Mouse (Mus musculus) hindbrain, embryonic 13.5 days (tissue): ENCODE measurements around the gene Il33. TPM values are rescaled to one million over a fixed set of nuclear protein-coding genes. Genes with fewer than 3 reads are reported as not detected.

Experiments used
- ATAC-seq: fragments of 200-750 bp; cut with Nextera tagmentation; 2 replicates; pipeline ENCODE4 v1.8.0; 2017; ENCODE audit warnings: moderate TSS enrichment; ENCODE audit not compliant: low FRiP score
- H3K27ac ChIP-seq: fragments of 300-500 bp; sonication (generic); 2 replicates; pipeline ENCODE4 v1.5.1; 2015; ENCODE audit warnings: inconsistent platforms, mild to moderate bottlenecking, moderate library complexity
- H3K27me3 ChIP-seq: fragments of 300-500 bp; sonication (generic); 2 replicates; pipeline ENCODE4 v1.6.1; 2015; ENCODE audit warnings: mild to moderate bottlenecking, inconsistent platforms
- H3K36me3 ChIP-seq: fragments of 300-500 bp; sonication (generic); 2 replicates; pipeline ENCODE4 v1.6.1; 2015; ENCODE audit warnings: mild to moderate bottlenecking, inconsistent platforms
- H3K4me1 ChIP-seq: fragments of 300-500 bp; sonication (generic); replicated peaks from 2 replicates; pipeline ENCODE4 v1.6.1; 2015; ENCODE audit warnings: inconsistent platforms
- H3K4me2 ChIP-seq: fragments of 300-500 bp; sonication (generic); 2 replicates; pipeline ENCODE4 v1.6.1; 2015; ENCODE audit warnings: inconsistent platforms, mild to moderate bottlenecking, moderate library complexity
- H3K4me3 ChIP-seq: fragments of 300-500 bp; sonication (generic); 2 replicates; pipeline ENCODE4 v1.5.1; 2015; ENCODE audit warnings: mild to moderate bottlenecking, inconsistent platforms
- H3K9ac ChIP-seq: fragments of 300-500 bp; sonication (generic); 2 replicates; pipeline ENCODE4 v1.6.1; 2015; ENCODE audit warnings: mild to moderate bottlenecking, inconsistent platforms
- H3K9me3 ChIP-seq: fragments of 300-500 bp; sonication (generic); 2 replicates; pipeline ENCODE4 v1.6.1; 2016; ENCODE audit warnings: inconsistent platforms
- WGBS: fragments of 180-500 bp; shearing (Covaris S2); methylation state at CpG from one replicate; pipeline ENCODE4 v1.1.7; 2015; 5-methylcytosine and 5-hydroxymethylcytosine counted together
- polyA plus RNA-seq: library from polyadenylated mRNA; unstranded; fragments of >200 nt; fragmentation: Nextera tagmentation; extraction: Ambion mirVana; gene quantifications from 2 replicates; pipeline ENCODE4 v1.2.1, GENCODE M21; 2015

Il33 gene
- polyA plus RNA-seq = 1.4 and 1.5 TPM in 2 replicates

DNA sequence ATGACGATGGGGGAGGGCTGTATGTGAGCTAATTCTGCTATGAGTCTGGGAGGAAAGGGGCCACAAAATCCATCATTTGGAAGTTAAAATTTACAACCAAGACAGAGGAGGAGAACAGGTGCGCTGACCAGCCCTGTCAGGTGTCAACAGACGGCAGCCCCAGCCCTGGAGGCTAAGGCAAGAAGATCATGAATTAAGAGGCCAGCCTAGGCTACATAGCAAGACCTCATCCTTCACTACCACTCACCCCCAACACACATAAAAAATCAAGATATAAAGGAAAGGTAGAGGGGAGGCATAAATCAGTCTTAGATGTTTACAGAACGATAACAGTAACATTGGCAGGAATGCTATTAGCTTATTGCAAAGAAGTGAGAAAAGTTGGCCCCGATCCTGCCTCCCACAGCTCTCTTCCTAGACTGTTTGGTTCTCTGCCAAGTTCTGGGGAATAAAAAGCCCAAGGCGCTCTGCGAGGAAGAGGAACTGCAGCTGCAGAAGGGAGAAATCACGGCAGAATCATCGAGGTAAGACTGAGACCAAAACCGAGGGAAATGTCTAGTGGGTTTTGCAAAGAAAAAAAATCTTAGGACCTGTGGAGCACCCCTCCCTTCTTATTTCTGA lies at the start of gene Il33:
Il33 (plus strand) TSS at position 477 of the 621 bp plus-strand sequence.
- no peak for ATAC-seq
- H3K36me3 ChIP-seq = no peaks in the 10 kb centered on the region
- 0 out of 2 replicates have a peak, but pooled peaks cover 3% of the 10 kb centered on the region for H3K4me1 ChIP-seq
- WGBS = 58% methylated on average over 10 of the region's 10 CpGs
- no peak within 1 kb of the TSS for H3K4me2 ChIP-seq
- no peak within 1 kb of the TSS for H3K27ac ChIP-seq
- no peaks in the 10 kb centered on the region for H3K9me3 ChIP-seq
- H3K9ac ChIP-seq = no peak within 1 kb of the TSS
- H3K4me3 ChIP-seq = no peak within 1 kb of the TSS
- no peaks in the 10 kb centered on the region for H3K27me3 ChIP-seq

DNA sequence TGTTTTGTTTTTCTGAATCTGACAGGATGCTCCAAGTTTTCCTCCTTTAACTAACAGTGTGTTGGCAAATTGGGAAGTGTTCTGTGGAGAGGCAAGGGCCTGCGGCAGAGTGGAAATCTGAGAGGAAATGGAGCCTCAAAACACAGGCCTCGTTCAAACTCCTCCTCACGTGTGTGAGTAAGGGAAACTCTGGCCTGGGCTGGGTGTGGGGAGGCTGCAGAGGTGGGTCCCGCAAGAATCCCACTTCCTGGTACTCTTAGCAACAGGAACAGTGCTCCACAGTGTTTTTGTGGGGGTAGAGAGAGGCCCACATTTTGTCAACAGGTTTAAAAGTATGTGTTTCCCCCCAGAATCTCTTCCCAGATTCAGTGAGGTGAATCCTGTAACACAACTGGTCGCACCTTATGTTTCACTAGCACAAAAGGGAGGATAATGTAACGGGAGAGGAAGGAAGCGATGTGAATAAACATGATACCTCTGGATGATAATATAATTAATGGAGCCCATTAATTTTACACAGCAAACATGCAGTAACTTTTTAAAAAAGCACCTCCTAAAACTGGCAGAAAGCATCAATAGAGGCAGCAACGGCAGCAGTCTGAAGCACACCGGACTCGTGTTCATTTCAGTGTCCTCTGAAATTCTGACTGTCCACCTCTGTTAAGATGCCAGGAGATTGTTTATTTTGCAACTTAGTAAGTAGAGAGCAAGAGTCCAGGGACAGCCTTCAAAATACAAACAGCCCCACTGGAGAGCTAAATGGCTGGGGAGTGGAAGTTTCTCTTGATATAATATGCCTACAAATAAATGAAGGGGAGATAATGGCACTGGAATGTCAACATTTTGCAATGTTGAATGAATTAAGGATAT lies 47.3 kb upstream of the Il33 start:
- no peak overlapping the region for H3K9ac ChIP-seq

GRCm38 (mm10) chr19:29878896-29879504 lies 45.9 kb upstream of the Il33 start:
- no peaks in the 10 kb centered on the region for H3K4me1 ChIP-seq
- H3K4me2 ChIP-seq = no peak overlapping the region
- H3K9me3 ChIP-seq = no peaks in the 10 kb centered on the region
- H3K27ac ChIP-seq = no peak overlapping the region
- H3K36me3 ChIP-seq = no peaks in the 10 kb centered on the region
- H3K27me3 ChIP-seq = no peaks in the 10 kb centered on the region
- 85% methylated on average over 8 of the region's 8 CpGs for WGBS
- no peak overlapping the region for H3K4me3 ChIP-seq
- no peak for ATAC-seq
- no peak overlapping the region for H3K9ac ChIP-seq

More for the DNA sequence above, 47.3 kb upstream of the Il33 start:
- ATAC-seq = no peak
- H3K9me3 ChIP-seq = no peaks in the 10 kb centered on the region
- H3K4me2 ChIP-seq = no peak overlapping the region
- WGBS = 81% methylated on average over 10 of the region's 10 CpGs
- H3K4me3 ChIP-seq = no peak overlapping the region
- H3K36me3 ChIP-seq = no peaks in the 10 kb centered on the region
- no peaks in the 10 kb centered on the region for H3K27me3 ChIP-seq
- no peak overlapping the region for H3K27ac ChIP-seq
- H3K4me1 ChIP-seq = no peaks in the 10 kb centered on the region

DNA sequence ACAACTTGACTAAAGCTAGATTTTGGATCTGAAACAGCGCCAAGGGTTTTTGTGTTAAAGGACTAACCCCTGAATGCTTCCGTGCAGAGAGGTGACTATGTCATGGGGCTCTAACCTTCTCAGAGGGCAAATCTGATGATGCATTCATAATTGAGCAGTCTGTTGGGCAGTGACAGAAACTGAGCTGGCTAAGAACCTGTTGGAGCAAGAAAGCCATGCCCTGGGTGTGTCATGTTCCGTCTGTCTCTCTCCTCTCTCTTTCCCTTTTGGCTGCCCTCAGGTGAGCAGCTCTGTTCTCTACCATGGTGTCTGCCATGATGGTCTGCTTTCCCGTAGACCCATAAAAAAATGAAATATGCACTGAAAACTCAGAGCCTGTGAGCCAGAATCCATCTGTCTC lies 44.0 kb upstream of the Il33 start:
- no peaks in the 10 kb centered on the region for H3K4me1 ChIP-seq
- H3K4me2 ChIP-seq = no peak overlapping the region
- H3K36me3 ChIP-seq = no peaks in the 10 kb centered on the region
- no peak for ATAC-seq
- no peaks in the 10 kb centered on the region for H3K27me3 ChIP-seq
- 88% methylated on average over 4 of the region's 4 CpGs for whole genome bisulfite sequencing
- H3K4me3 ChIP-seq = no peak overlapping the region
- H3K27ac ChIP-seq = no peak overlapping the region
- H3K9me3 ChIP-seq = no peaks in the 10 kb centered on the region
- no peak overlapping the region for H3K9ac ChIP-seq

GRCm38 (mm10) chr19:29882696-29883095 lies 42.2 kb upstream of the Il33 start:
- WGBS = 90% methylated on average over 3 of the region's 3 CpGs
- Histone ChIP-seq H3K4me3 (no peak overlapping the region), H3K36me3 (no peaks in the 10 kb centered on the region), H3K4me2 (no peak overlapping the region), H3K27ac (no peak overlapping the region), H3K4me1 (no peaks in the 10 kb centered on the region), H3K9me3 (no peaks in the 10 kb centered on the region), H3K27me3 (no peaks in the 10 kb centered on the region), H3K9ac (no peak overlapping the region)
- no peak for ATAC-seq

DNA sequence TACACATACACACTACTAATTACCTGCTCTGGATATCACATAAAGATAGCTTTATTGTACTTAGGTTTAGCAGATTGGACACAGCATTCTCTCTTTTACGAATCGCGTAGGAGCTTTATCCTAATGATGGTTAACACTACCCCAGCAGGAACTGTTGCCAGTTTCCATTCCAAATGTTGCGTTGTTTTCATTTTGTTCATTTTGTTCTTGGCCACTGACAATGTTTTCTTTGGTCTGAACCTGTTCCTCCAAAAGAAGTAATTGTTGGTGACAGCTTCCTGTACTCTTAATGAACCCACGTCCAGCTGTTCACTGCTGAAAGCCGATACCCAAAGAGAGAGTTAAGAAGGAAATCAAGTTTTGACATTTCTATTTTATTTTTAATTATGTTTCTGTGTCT lies 39.4 kb upstream of the Il33 start:
- Histone ChIP-seq H3K4me1 (no peaks in the 10 kb centered on the region), H3K9me3 (no peaks in the 10 kb centered on the region), H3K27ac (no peak overlapping the region), H3K4me3 (no peak overlapping the region), H3K27me3 (no peaks in the 10 kb centered on the region), H3K4me2 (no peak overlapping the region), H3K9ac (no peak overlapping the region), H3K36me3 (no peaks in the 10 kb centered on the region)
- 88% methylated on average over 6 of the region's 6 CpGs for WGBS
- ATAC-seq = no peak

GRCm38 (mm10) chr19:29887476-29887875 lies 37.4 kb upstream of the Il33 start:
- Histone ChIP-seq H3K4me3 (no peak overlapping the region), H3K9ac (no peak overlapping the region), H3K27me3 (no peaks in the 10 kb centered on the region), H3K36me3 (no peaks in the 10 kb centered on the region), H3K27ac (no peak overlapping the region), H3K4me2 (no peak overlapping the region), H3K4me1 (no peaks in the 10 kb centered on the region), H3K9me3 (no peaks in the 10 kb centered on the region)
- WGBS = 93% methylated on average over 2 of the region's 2 CpGs
- ATAC-seq = no peak

DNA sequence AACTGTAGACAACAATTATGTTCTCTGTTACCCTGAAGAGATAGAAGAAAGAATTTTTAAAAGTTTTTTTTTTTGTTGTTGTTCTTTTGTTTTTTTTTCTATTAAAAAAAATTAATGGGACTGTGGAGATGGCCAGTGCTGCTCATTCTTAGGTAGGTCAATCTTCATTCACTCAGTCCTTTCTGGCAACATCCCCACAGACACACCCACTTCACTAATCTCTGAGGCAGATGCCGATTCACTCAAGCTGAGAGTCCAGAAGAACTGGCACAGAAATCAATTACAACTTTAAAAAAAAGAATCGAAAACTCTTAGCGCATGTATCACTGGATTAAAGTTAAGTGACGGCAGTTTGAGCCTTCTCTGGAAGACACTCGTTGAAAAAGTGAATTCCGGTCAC lies 36.0 kb upstream of the Il33 start:
- H3K4me3 ChIP-seq = no peak overlapping the region
- 88% methylated on average over 6 of the region's 6 CpGs for WGBS
- H3K9me3 ChIP-seq = no peaks in the 10 kb centered on the region
- no peaks in the 10 kb centered on the region for H3K4me1 ChIP-seq
- no peak for ATAC-seq
- no peaks in the 10 kb centered on the region for H3K36me3 ChIP-seq
- H3K4me2 ChIP-seq = no peak overlapping the region
- no peak overlapping the region for H3K27ac ChIP-seq
- H3K9ac ChIP-seq = no peak overlapping the region
- no peaks in the 10 kb centered on the region for H3K27me3 ChIP-seq

DNA sequence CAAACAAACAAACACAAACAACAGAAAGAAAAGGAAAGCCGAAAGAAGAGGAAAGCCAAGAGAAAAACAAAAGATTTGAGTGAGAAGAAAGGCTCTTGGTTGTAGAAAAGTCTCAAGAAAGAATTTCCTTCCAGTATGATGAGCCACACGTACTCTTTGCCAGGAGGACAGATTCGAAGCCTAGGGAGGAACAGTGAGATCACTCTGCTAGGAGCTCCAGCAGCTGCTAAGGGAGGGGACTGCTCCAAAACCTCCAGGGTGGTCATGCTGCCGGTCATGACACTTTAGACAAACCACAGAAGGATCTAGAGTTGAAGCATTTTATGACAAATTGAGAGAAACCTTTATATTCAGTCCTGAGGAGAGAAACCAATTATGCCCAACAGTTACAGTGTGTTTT lies 32.9 kb upstream of the Il33 start:
- no peak for ATAC-seq
- H3K4me3 ChIP-seq = no peak overlapping the region
- H3K4me1 ChIP-seq = peaks cover 7% of the 10 kb centered on the region; the same call in 1 of the 2 replicates
- 84% methylated on average over 4 of the region's 4 CpGs for WGBS
- H3K4me2 ChIP-seq = no peak overlapping the region
- H3K27ac ChIP-seq = no peak overlapping the region
- no peaks in the 10 kb centered on the region for H3K9me3 ChIP-seq
- H3K36me3 ChIP-seq = no peaks in the 10 kb centered on the region
- H3K27me3 ChIP-seq = no peaks in the 10 kb centered on the region
- H3K9ac ChIP-seq = no peak overlapping the region

GRCm38 (mm10) chr19:29892786-29893185 lies 32.1 kb upstream of the Il33 start:
- no peak overlapping the region for H3K9ac ChIP-seq
- H3K27me3 ChIP-seq = no peaks in the 10 kb centered on the region
- H3K4me2 ChIP-seq = no peak overlapping the region
- peaks cover 7% of the 10 kb centered on the region; the same call in 1 of the 2 replicates for H3K4me1 ChIP-seq
- H3K36me3 ChIP-seq = no peaks in the 10 kb centered on the region
- no peak for ATAC-seq
- H3K27ac ChIP-seq = no peak overlapping the region
- no peak overlapping the region for H3K4me3 ChIP-seq
- 79% methylated on average over 6 of the region's 6 CpGs for WGBS
- H3K9me3 ChIP-seq = no peaks in the 10 kb centered on the region

DNA sequence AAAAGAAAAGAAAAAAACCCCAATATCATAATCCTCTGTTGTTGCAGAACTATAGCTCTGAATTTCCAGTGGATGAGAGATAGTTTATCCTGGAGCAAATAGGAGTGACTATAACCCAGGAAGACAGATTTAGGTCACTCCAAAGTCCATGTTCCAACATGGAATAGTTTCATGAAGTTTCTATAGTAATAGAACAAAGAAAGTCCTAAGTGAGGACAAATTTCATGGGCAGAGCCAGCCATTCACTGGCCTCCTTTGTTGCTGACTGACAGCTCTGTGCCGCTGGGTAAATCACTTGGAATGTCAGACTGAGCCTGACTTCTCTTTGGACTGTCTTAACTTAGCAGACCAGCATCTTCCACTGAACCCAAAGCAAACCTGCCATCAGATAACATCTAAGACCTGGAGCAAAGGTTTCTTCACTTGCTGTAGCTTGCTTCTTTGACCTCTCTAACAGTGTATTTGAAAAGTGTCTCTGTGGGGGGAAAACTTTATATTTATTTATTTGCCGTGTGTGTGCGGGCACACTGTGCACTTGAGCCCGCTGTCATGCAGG lies 31.1 kb upstream of the Il33 start:
- Histone ChIP-seq H3K36me3 (no peaks in the 10 kb centered on the region), H3K27me3 (no peaks in the 10 kb centered on the region), H3K4me1 (peaks cover 7% of the 10 kb centered on the region; the same call in 1 of the 2 replicates), H3K27ac (no peak overlapping the region), H3K9me3 (no peaks in the 10 kb centered on the region), H3K4me2 (no peak overlapping the region), H3K4me3 (no peak overlapping the region), H3K9ac (no peak overlapping the region)
- no peak for ATAC-seq
- 72% methylated on average over 4 of the region's 4 CpGs for WGBS

GRCm38 (mm10) chr19:29894381-29894780 lies 30.5 kb upstream of the Il33 start:
- Histone ChIP-seq H3K4me2 (no peak overlapping the region), H3K9ac (no peak overlapping the region), H3K27ac (no peak overlapping the region), H3K9me3 (0 out of 2 replicates have a peak, but pooled peaks cover under 1% of the 10 kb centered on the region), H3K27me3 (no peaks in the 10 kb centered on the region), H3K36me3 (no peaks in the 10 kb centered on the region), H3K4me1 (peaks cover 7% of the 10 kb centered on the region; the same call in 1 of the 2 replicates), H3K4me3 (no peak overlapping the region)
- WGBS = 87% methylated on average over 12 of the region's 12 CpGs
- ATAC-seq = no peak
